Mouse (Mus musculus): ENCODE measurements around the gene Slc9a3r1. TPM values are rescaled to one million over a fixed set of nuclear protein-coding genes. Genes with fewer than 3 reads are reported as not detected.
A peak's percentile ranks its signal among the peaks of the same experiment; 100 is the strongest.

Slc9a3r1 gene
- total and polyA plus RNA-seq, 2 experiments from 2014 or later = 53.3 to 65.4 TPM

DNA sequence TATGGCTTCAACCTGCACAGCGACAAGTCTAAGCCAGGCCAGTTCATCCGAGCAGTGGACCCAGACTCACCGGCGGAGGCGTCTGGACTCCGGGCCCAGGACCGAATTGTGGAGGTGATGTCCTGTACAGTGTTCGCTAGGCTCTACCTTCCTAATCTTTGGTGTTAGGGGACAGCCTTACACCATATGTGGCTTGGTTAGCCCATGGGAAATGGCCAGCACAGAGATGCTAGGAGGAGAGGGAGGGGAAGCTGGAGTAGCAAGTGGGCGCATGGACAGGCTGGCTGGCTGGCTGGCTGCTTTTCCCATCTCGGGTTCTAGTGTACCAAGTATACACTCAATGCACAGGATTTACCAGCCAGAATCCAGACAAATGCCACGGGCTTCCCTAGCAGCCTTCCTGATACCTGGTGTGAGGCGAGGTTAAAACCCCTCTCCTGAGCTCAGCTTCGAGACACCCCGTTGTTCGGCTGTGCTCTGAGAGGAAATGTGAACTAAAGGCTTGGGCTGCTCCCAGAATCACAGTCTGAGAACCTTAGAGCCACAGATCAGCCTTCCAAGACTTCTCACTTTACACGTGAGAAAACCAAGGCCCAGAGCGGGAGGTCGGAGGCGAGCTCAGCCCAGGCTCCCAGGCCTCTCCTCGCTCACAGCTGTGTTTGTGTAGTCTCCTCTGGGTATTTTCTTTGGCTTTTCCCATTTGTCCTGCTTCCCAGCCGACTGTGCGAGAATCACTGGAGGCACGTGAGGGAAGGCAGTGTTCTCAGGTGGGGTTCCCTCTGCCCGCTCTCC lies 13.5 kb downstream of the Slc9a3r1 start:
- no peak for TF ChIP-seq CTCF (IDR thresholded peaks at IDR 0.05)
- Histone ChIP-seq H3K27ac (ENCODE audit: low read depth, low read length) (peak overlapping the region; percentile 18; the same call in 1 of the 2 replicates), H3K9me3 (ENCODE audit: low read length) (no peaks in the 10 kb centered on the region), H3K4me2 (ENCODE audit: low read depth, low read length, poor library complexity, severe bottlenecking) (no peak overlapping the region), H3K9ac (replicated peaks; ENCODE audit: low read length, poor library complexity, severe bottlenecking) (no peak overlapping the region), H3K36me3 (ENCODE audit: insufficient read depth, low read length) (no peaks in the 10 kb centered on the region), H3K27me3 (ENCODE audit: insufficient read depth, low read length) (peaks cover 3% of the 10 kb centered on the region; the same call in 1 of the 2 replicates), H3K4me3 (ENCODE audit: low read depth, low read length) (no peak overlapping the region), H3K4me1 (ENCODE audit: insufficient read depth, low read length) (peaks cover 5% of the 10 kb centered on the region; the same call in 1 of the 2 replicates)
- ATAC-seq (ENCODE audit: low FRiP score) (no peak), DNase-seq (ENCODE audit: low spot score) (no peak)
- 66% methylated on average over 24 of the region's 24 CpGs for WGBS

DNA sequence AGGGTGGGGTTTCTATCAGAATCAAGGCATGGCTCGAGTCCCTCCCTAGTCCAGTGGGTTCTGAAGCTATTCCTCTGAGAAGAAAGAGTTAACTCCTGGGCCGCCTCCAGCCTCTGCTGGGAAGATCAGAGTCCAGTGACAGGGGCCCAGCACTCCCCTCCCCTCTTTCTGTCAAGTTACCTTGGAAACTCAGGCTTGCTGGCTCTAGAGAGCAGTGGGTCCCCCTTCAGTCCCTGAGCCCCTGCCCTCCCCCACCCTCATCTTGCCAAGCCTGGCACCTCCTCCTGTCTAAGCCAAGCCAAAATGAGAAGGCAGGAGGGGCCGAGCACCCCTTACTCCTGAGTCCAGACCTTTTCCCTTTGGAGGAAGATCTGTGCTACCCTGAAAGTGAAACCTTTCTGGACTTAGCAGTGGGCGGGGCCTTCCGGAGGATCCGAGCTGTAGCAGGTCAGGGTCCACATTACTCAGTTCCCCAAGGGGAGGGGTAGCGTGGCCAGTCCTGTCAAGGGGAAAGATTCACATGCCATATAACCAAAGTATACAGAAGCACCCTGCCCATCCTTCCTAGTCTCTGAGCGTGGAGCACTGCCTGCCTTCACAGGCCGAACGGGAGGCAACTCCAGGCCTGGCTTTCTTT lies 14.5 kb downstream of the Slc9a3r1 start:
- DNase-seq (ENCODE audit: low spot score) (peak; percentile 89), ATAC-seq (ENCODE audit: low FRiP score) (peak; percentile 71)
- peaks cover 3% of the 10 kb centered on the region; the same call in 1 of the 2 replicates for H3K27me3 ChIP-seq (ENCODE audit: insufficient read depth, low read length)
- no peak for TF ChIP-seq CTCF (IDR thresholded peaks at IDR 0.05)
- H3K4me3 ChIP-seq (ENCODE audit: low read depth, low read length) = no peak overlapping the region
- peaks cover 3% of the 10 kb centered on the region; the same call in 1 of the 2 replicates for H3K36me3 ChIP-seq (ENCODE audit: insufficient read depth, low read length)
- no peak overlapping the region for H3K4me2 ChIP-seq (ENCODE audit: low read depth, low read length, poor library complexity, severe bottlenecking)
- no peak overlapping the region for H3K9ac ChIP-seq (replicated peaks; ENCODE audit: low read length, poor library complexity, severe bottlenecking)
- WGBS = 22% methylated on average over 10 of the region's 10 CpGs
- H3K9me3 ChIP-seq (ENCODE audit: low read length) = no peaks in the 10 kb centered on the region
- H3K4me1 ChIP-seq (ENCODE audit: insufficient read depth, low read length) = peaks cover 5% of the 10 kb centered on the region; the same call in 1 of the 2 replicates
- H3K27ac ChIP-seq (ENCODE audit: low read depth, low read length) = peak overlapping the region; percentile 51; the same call in 1 of the 2 replicates

DNA sequence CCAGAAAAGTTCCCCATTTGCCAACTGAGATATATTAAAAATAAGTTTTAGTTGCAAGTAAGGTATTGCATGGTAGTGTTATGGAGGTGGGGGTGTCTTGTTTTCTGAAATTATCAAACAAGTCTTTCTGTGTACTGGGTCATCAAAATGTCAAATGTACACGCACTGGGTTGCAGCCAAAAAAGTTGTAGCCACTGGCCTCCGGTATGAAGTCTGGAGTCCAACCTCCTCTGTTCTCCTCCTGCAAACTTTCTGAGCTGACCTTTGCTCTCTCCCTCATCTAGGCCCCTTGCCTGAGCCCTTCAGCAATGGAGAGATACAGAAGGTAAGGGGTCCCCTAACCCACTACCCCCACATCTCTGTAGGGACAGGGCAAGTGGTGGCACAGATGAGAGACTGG lies 15.6 kb downstream of the Slc9a3r1 start:
- H3K27me3 ChIP-seq (ENCODE audit: insufficient read depth, low read length) = 0 out of 2 replicates have a peak, but pooled peaks cover 3% of the 10 kb centered on the region
- peaks cover 5% of the 10 kb centered on the region; the same call in 1 of the 2 replicates for H3K36me3 ChIP-seq (ENCODE audit: insufficient read depth, low read length)
- peak overlapping the region; percentile 55; the same call in 1 of the 2 replicates for H3K27ac ChIP-seq (ENCODE audit: low read depth, low read length)
- DNase-seq (ENCODE audit: low spot score) = no peak
- ATAC-seq (ENCODE audit: low FRiP score) = no peak
- TF ChIP-seq CTCF (IDR thresholded peaks at IDR 0.05) = no peak
- H3K4me2 ChIP-seq (ENCODE audit: low read depth, low read length, poor library complexity, severe bottlenecking) = no peak overlapping the region
- H3K4me1 ChIP-seq (ENCODE audit: insufficient read depth, low read length) = peaks cover 5% of the 10 kb centered on the region; the same call in 1 of the 2 replicates
- no peak overlapping the region for H3K4me3 ChIP-seq (ENCODE audit: low read depth, low read length)
- H3K9me3 ChIP-seq (ENCODE audit: low read length) = no peaks in the 10 kb centered on the region
- 82% methylated on average over 2 of the region's 2 CpGs for WGBS
- H3K9ac ChIP-seq (replicated peaks; ENCODE audit: low read length, poor library complexity, severe bottlenecking) = no peak overlapping the region

DNA sequence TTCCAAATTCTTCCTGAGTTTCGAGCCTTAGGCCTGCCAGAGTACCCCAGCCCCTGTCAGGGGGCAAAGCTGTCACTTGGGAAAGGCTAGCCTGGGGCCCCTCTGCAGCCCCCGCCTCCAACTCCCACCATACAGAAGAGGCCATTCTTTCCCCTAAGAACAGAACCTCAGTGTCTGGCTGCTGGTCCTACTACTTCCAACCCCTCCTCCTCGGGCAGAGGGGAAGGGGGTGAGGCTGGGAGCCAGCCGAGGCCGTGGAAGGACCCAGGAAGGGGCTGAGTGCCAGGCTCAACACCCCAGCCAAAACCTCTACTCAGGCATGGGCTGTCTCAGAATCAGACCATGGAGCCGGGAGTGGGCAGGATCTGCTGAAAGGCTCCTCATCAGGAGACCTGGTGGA lies 16.1 kb downstream of the Slc9a3r1 start:
- no peak overlapping the region for H3K4me2 ChIP-seq (ENCODE audit: low read depth, low read length, poor library complexity, severe bottlenecking)
- DNase-seq (ENCODE audit: low spot score) = peak; percentile 77

DNA sequence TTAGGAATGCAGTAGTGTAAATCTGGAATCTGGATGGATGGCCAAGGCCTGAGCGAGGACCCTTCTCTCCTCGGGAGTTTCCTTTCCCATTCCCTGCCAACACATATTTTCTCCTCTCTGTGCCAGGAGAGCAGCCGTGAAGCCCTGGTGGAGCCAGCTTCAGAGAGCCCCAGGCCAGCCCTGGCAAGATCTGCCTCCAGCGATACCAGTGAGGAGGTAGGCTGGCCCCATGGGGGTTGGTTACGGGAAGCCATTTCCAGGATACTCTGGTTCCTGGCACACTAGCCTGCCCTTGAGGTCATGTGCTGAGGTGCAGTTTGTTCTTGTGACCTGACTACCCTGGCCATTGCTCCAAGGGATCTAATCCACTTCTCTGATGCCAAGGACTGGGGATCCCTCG lies 16.7 kb downstream of the Slc9a3r1 start:
- peaks cover 5% of the 10 kb centered on the region; the same call in 1 of the 2 replicates for H3K36me3 ChIP-seq (ENCODE audit: insufficient read depth, low read length)
- 78% methylated on average over 6 of the region's 6 CpGs for WGBS
- ATAC-seq (ENCODE audit: low FRiP score) (no peak), DNase-seq (ENCODE audit: low spot score) (no peak)
- H3K27me3 ChIP-seq (ENCODE audit: insufficient read depth, low read length) = 0 out of 2 replicates have a peak, but pooled peaks cover 2% of the 10 kb centered on the region
- H3K4me2 ChIP-seq (ENCODE audit: low read depth, low read length, poor library complexity, severe bottlenecking) = no peak overlapping the region
- H3K27ac ChIP-seq (ENCODE audit: low read depth, low read length) = peak overlapping the region; percentile 57
- H3K9me3 ChIP-seq (ENCODE audit: low read length) = no peaks in the 10 kb centered on the region
- TF ChIP-seq CTCF (IDR thresholded peaks at IDR 0.05) = no peak
- peaks cover 5% of the 10 kb centered on the region; the same call in 1 of the 2 replicates for H3K4me1 ChIP-seq (ENCODE audit: insufficient read depth, low read length)
- H3K9ac ChIP-seq (replicated peaks; ENCODE audit: low read length, poor library complexity, severe bottlenecking) = no peak overlapping the region
- H3K4me3 ChIP-seq (ENCODE audit: low read depth, low read length) = no peak overlapping the region

More for the DNA sequence above, 16.1 kb downstream of the Slc9a3r1 start:
- Histone ChIP-seq H3K9me3 (ENCODE audit: low read length) (no peaks in the 10 kb centered on the region), H3K27me3 (ENCODE audit: insufficient read depth, low read length) (0 out of 2 replicates have a peak, but pooled peaks cover 3% of the 10 kb centered on the region), H3K27ac (ENCODE audit: low read depth, low read length) (peak overlapping the region; percentile 57; the same call in 1 of the 2 replicates), H3K36me3 (ENCODE audit: insufficient read depth, low read length) (peaks cover 5% of the 10 kb centered on the region; the same call in 1 of the 2 replicates), H3K9ac (replicated peaks; ENCODE audit: low read length, poor library complexity, severe bottlenecking) (no peak overlapping the region), H3K4me1 (ENCODE audit: insufficient read depth, low read length) (peaks cover 5% of the 10 kb centered on the region; the same call in 1 of the 2 replicates), H3K4me3 (ENCODE audit: low read depth, low read length) (no peak overlapping the region)
- 48% methylated on average over 6 of the region's 6 CpGs for WGBS
- TF ChIP-seq CTCF (IDR thresholded peaks at IDR 0.05) = no peak
- peak; percentile 60 for ATAC-seq (ENCODE audit: low FRiP score)

Data from midbrain, postnatal 0 days (tissue).